Mouse (Mus musculus) forebrain, embryonic 12.5 days (tissue): Measurements from ENCODE around the gene Rab1a. TPM values are rescaled to one million over a fixed set of nuclear protein-coding genes. Genes with fewer than 3 reads are reported as not detected.

Experiments
- ATAC-seq: fragments of 200-750 bp; cut with Nextera tagmentation; 2 replicates; pipeline ENCODE4 v1.8.0; 2017; ENCODE audit warnings: moderate TSS enrichment; ENCODE audit not compliant: low FRiP score
- H3K27ac ChIP-seq: fragments of 300-500 bp; sonication (generic); 2 replicates; pipeline ENCODE4 v1.5.1; 2016; ENCODE audit warnings: mild to moderate bottlenecking
- H3K27me3 ChIP-seq: fragments of 300-500 bp; sonication (generic); 2 replicates; pipeline ENCODE4 v1.6.1; 2016; ENCODE audit warnings: mild to moderate bottlenecking
- H3K36me3 ChIP-seq: fragments of 300-500 bp; sonication (generic); replicated peaks from 2 replicates; pipeline ENCODE4 v1.6.1; 2016; ENCODE audit warnings: mild to moderate bottlenecking
- H3K4me1 ChIP-seq: fragments of 300-500 bp; sonication (generic); 2 replicates; pipeline ENCODE4 v1.6.1; 2016
- H3K4me2 ChIP-seq: fragments of 300-500 bp; sonication (generic); 2 replicates; pipeline ENCODE4 v1.6.1; 2016; ENCODE audit warnings: mild to moderate bottlenecking, moderate library complexity
- H3K4me3 ChIP-seq: fragments of 300-500 bp; sonication (generic); replicated peaks from 2 replicates; pipeline ENCODE4 v1.5.1; 2016; ENCODE audit warnings: mild to moderate bottlenecking
- H3K9ac ChIP-seq: fragments of 300-500 bp; sonication (generic); 2 replicates; pipeline ENCODE4 v1.6.1; 2016; ENCODE audit warnings: mild to moderate bottlenecking
- H3K9me3 ChIP-seq: fragments of 300-500 bp; sonication (generic); 2 replicates; pipeline ENCODE4 v1.6.1; 2016
- whole genome bisulfite sequencing: fragments of 180-500 bp; shearing (Covaris S2); methylation state at CpG from one replicate; pipeline ENCODE4 v1.1.7; 2016; 5-methylcytosine and 5-hydroxymethylcytosine counted together
- polyA plus RNA-seq: library from polyadenylated mRNA; unstranded; fragments of >200 nt; fragmentation: Nextera tagmentation; extraction: Ambion mirVana; gene quantifications from 2 replicates; pipeline ENCODE4 v1.2.1, GENCODE M21; 2016

The Rab1a gene
- polyA plus RNA-seq, 1 experiment from 2014 or later: 270 TPM

GRCm38 (mm10) chr11:20253088-20253487, 51.9 kb downstream of the Rab1a start:
- Histone ChIP-seq H3K27me3 (no peaks in the 10 kb centered on the region), H3K36me3 (no peaks in the 10 kb centered on the region), H3K27ac (no peak overlapping the region), H3K9ac (no peak overlapping the region), H3K9me3 (no peaks in the 10 kb centered on the region), H3K4me2 (no peak overlapping the region), H3K4me1 (peaks cover 11% of the 10 kb centered on the region), H3K4me3 (no peak overlapping the region)
- ATAC-seq: no peak
- WGBS: 80% methylated on average over 2 of the region's 2 CpGs

GRCm38 (mm10) chr11:20254791-20255190, 53.6 kb downstream of the Rab1a start:
- WGBS: 90% methylated on average over 4 of the region's 4 CpGs
- H3K27me3 ChIP-seq: no peaks in the 10 kb centered on the region

GRCm38 (mm10) chr11:20262628-20263380, 61.6 kb downstream of the Rab1a start:
- no peak overlapping the region for H3K9ac ChIP-seq
- no peak overlapping the region for H3K27ac ChIP-seq
- H3K4me3 ChIP-seq: no peak overlapping the region
- H3K27me3 ChIP-seq: no peaks in the 10 kb centered on the region
- no peak overlapping the region for H3K4me2 ChIP-seq
- 62% methylated on average over 8 of the region's 8 CpGs for WGBS
- no peaks in the 10 kb centered on the region for H3K36me3 ChIP-seq
- ATAC-seq: peak; percentile 55; the same call in 1 of the 2 replicates
- no peaks in the 10 kb centered on the region for H3K4me1 ChIP-seq
- H3K9me3 ChIP-seq: no peaks in the 10 kb centered on the region

More at GRCm38 (mm10) chr11:20254791-20255190, 53.6 kb downstream of the Rab1a start:
- H3K36me3 ChIP-seq: no peaks in the 10 kb centered on the region
- no peaks in the 10 kb centered on the region for H3K9me3 ChIP-seq
- no peak overlapping the region for H3K4me3 ChIP-seq
- no peak overlapping the region for H3K4me2 ChIP-seq
- H3K4me1 ChIP-seq: peaks cover 5% of the 10 kb centered on the region
- H3K9ac ChIP-seq: no peak overlapping the region
- no peak overlapping the region for H3K27ac ChIP-seq
- no peak for ATAC-seq

- 80% methylated on average over 6 of the region's 6 CpGs for WGBS
- ATAC-seq: no peak
- H3K27ac ChIP-seq: no peak overlapping the region
- no peaks in the 10 kb centered on the region for H3K27me3 ChIP-seq
- H3K4me3 ChIP-seq: no peak overlapping the region
- no peak overlapping the region for H3K9ac ChIP-seq
- H3K36me3 ChIP-seq: no peaks in the 10 kb centered on the region
- no peaks in the 10 kb centered on the region for H3K9me3 ChIP-seq
- no peak overlapping the region for H3K4me2 ChIP-seq
- H3K4me1 ChIP-seq: no peaks in the 10 kb centered on the region
These were observed 68.7 kb downstream of the Rab1a start for GRCm38 (mm10) chr11:20269885-20270284.

- Histone ChIP-seq H3K36me3 (no peaks in the 10 kb centered on the region), H3K9ac (no peak overlapping the region), H3K4me1 (no peaks in the 10 kb centered on the region), H3K27ac (no peak overlapping the region), H3K4me3 (no peak overlapping the region), H3K27me3 (no peaks in the 10 kb centered on the region), H3K9me3 (no peaks in the 10 kb centered on the region), H3K4me2 (no peak overlapping the region)
- WGBS: 83% methylated on average over 2 of the region's 2 CpGs
- ATAC-seq: no peak
These were observed 74.7 kb downstream of the Rab1a start for GRCm38 (mm10) chr11:20275974-20276373.

Other genes starting within 250 kb of the Rab1a start
- gene Actr2, start 88.5 kb upstream of the Rab1a start, polyA plus RNA-seq: 137 and 150 TPM in 2 replicates
- 36.3 and 41.2 TPM in 2 replicates for gene Cep68, start 48.0 kb downstream of the Rab1a start, polyA plus RNA-seq
- 24.7 and 29.1 TPM in 2 replicates for gene Slc1a4, start 131.3 kb downstream of the Rab1a start, polyA plus RNA-seq